Mouse (Mus musculus): ENCODE results near the gene Arid5b.

GRCm38 (mm10) chr10:68127604-68128256, 150.8 kb downstream of the Arid5b start:
- TF ChIP-seq POLR2A (IDR thresholded peaks at IDR 0.05; ENCODE audit: low read depth, low read length) (no peak), CTCF (conservative IDR thresholded peaks at IDR 0.05; ENCODE audit: insufficient read depth, insufficient read length, low read depth, low read length) (no peak)

Measured in kidney, adult 2 months (tissue).